Mouse (Mus musculus) heart, postnatal 0 days (tissue): ENCODE data around the gene Iqch.

Experiments used
- CTCF ChIP-seq: IDR thresholded peaks from 2 replicates; pipeline ENCODE4 v1.5.1; 2016; ENCODE audit warnings: antibody characterized with exemption, control low read depth, low read depth
- EP300 ChIP-seq: IDR thresholded peaks from 2 replicates; pipeline ENCODE4 v1.6.1; 2016; ENCODE audit warnings: antibody characterized with exemption, low read depth

DNA sequence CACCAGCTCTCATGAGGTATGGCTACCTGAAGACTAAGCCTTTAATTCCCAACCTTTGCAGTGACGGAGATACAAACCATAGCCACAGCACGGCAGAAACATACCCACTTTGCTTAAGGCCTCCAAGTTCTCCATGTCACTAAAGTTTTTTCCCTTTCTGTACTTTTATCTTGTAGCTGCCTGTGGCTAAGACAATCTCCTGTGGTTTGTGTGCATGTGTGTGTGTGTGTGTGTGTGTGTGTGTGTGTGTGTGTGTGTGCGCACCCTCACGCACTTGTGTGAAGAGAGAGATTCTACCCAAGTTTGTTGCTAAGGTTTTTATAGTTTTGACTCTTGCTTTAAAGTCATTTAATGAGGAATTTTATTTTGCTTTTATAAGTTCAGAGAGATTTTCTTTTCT, 219.5 kb downstream of the Iqch start:
- TF ChIP-seq CTCF (no peak), EP300 (no peak)
